Mouse (Mus musculus): Measurements from ENCODE around the gene Gm36028. TPM values are rescaled to one million over a fixed set of nuclear protein-coding genes. Genes with fewer than 3 reads are reported as not detected.

Gene Gm36028
- polyA plus RNA-seq (2014; fragmentation: Nextera tagmentation; extraction: Ambion mirVana) = not detected in 2 replicates

DNA sequence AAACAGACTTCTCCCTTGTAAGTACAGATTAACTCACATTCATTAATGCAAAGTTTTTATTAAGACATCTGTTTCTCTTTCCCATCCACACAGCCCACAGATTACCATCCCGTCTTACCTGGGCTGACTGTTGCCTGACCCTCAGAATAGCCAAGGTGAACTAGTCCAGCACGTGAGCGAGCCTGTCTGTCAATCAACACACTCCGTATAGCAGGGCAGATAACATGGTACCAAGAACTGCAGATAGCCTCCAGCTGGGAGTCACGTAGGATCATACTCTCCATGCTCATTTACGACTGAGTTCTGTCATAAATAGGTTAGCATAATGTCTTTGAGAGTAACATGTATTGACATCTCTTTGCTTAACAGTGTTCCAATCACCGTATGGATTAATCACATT lies at the start of gene Gm36028:
Gm36028 (minus strand) TSS at position 118 of the 400 bp plus-strand sequence.
- DNase-seq (ENCODE audit: low spot score) = peak; percentile 50
- Histone ChIP-seq H3K27me3 (replicated peaks; ENCODE audit: control insufficient read depth, insufficient read depth, low read length) (no peaks in the 10 kb centered on the region), H3K27ac (ENCODE audit: low read depth) (no peak within 1 kb of the TSS), H3K4me2 (ENCODE audit: low read length) (no peak within 1 kb of the TSS), H3K9me3 (ENCODE audit: control insufficient read depth, low read length) (no peaks in the 10 kb centered on the region), H3K9ac (ENCODE audit: low read length) (no peak within 1 kb of the TSS), H3K4me3 (ENCODE audit: low read depth, low read length) (no peak within 1 kb of the TSS), H3K4me1 (replicated peaks; ENCODE audit: control insufficient read depth, insufficient read depth, low read length) (no peaks in the 10 kb centered on the region), H3K36me3 (ENCODE audit: control insufficient read depth, insufficient read depth, low read length) (no peaks in the 10 kb centered on the region)
- 77% methylated on average over 7 of the region's 7 CpGs for WGBS
- no peak for ATAC-seq (replicated peaks; ENCODE audit: low FRiP score, low TSS enrichment, low read depth)

DNA sequence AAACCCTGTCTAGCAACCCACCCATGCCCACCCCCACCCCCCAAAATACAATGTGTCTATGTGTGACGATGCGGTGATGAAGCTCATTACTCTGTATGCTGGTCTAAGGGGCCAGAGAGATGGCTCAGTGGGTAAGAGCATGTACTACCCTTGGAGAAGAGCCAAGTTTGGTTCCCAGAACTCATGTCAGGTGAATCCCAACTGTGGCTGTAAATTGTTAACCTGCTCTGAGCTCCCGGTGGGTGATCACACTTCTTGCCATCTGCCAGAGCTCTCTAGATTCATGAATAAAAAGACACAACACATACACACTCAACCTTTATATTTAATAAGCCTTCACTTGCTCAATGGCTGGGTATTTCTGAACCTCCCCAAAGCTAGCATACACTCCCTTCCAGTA lies 45.5 kb upstream of the Gm36028 start:
- Histone ChIP-seq H3K27ac (ENCODE audit: low read depth) (no peak overlapping the region), H3K4me1 (replicated peaks; ENCODE audit: control insufficient read depth, insufficient read depth, low read length) (no peaks in the 10 kb centered on the region), H3K27me3 (replicated peaks; ENCODE audit: control insufficient read depth, insufficient read depth, low read length) (no peaks in the 10 kb centered on the region), H3K4me3 (ENCODE audit: low read depth, low read length) (no peak overlapping the region), H3K9me3 (ENCODE audit: control insufficient read depth, low read length) (no peaks in the 10 kb centered on the region), H3K36me3 (ENCODE audit: control insufficient read depth, insufficient read depth, low read length) (no peaks in the 10 kb centered on the region), H3K9ac (ENCODE audit: low read length) (no peak overlapping the region), H3K4me2 (ENCODE audit: low read length) (no peak overlapping the region)
- 99% methylated on average over 3 of the region's 3 CpGs for WGBS
- DNase-seq (ENCODE audit: low spot score) (no peak), ATAC-seq (replicated peaks; ENCODE audit: low FRiP score, low TSS enrichment, low read depth) (no peak)

DNA sequence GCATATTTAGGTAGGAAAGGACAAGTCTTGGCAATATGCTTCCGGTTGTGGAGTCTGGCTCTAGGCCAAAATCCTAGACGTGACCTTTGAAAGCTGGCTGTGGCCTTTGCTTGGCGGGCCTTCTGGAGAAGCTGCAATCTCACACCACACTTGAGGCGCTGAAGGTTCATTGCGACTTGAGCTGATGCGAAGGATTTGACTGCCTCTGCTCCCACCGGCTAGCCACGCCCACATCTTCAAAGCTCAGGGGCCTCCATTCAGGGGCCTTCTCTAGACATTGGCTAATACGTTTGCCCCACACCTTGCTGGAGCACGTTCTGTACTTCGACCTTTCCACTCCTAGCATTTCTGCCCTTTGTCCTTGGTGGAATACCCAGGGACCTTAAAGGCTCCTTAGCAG lies 40.4 kb upstream of the Gm36028 start:
- H3K9ac ChIP-seq (ENCODE audit: low read length) = no peak overlapping the region
- H3K36me3 ChIP-seq (ENCODE audit: control insufficient read depth, insufficient read depth, low read length) = no peaks in the 10 kb centered on the region
- no peaks in the 10 kb centered on the region for H3K27me3 ChIP-seq (replicated peaks; ENCODE audit: control insufficient read depth, insufficient read depth, low read length)
- H3K4me2 ChIP-seq (ENCODE audit: low read length) = no peak overlapping the region
- 38% methylated on average over 11 of the region's 11 CpGs for WGBS
- ATAC-seq (replicated peaks; ENCODE audit: low FRiP score, low TSS enrichment, low read depth) (peak; percentile 70; the same call in 1 of the 2 replicates), DNase-seq (ENCODE audit: low spot score) (no peak)
- H3K4me3 ChIP-seq (ENCODE audit: low read depth, low read length) = no peak overlapping the region
- no peaks in the 10 kb centered on the region for H3K4me1 ChIP-seq (replicated peaks; ENCODE audit: control insufficient read depth, insufficient read depth, low read length)
- no peak overlapping the region for H3K27ac ChIP-seq (ENCODE audit: low read depth)
- no peaks in the 10 kb centered on the region for H3K9me3 ChIP-seq (ENCODE audit: control insufficient read depth, low read length)

DNA sequence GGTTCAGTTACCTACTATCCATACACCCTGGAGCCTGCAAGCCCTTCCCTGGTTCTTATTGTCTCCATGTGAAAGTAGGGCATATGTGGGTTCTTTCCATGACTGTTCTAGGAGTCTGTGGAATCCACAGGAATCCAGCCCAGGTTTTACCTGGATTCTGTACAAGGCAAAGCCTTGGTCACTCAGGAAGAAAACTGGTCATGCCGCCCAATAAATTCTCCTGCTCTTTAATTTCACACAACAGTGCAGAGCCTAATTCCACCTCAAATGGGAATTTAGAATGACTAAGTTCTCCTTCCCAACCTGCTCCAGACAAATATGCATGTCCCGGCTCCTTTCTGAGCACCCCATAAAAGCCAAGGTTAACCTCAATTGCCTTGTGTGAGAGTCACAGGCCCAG lies 38.4 kb upstream of the Gm36028 start:
- no peaks in the 10 kb centered on the region for H3K9me3 ChIP-seq (ENCODE audit: control insufficient read depth, low read length)
- ATAC-seq (replicated peaks; ENCODE audit: low FRiP score, low TSS enrichment, low read depth) (no peak), DNase-seq (ENCODE audit: low spot score) (peak; percentile 49)
- no peak overlapping the region for H3K4me2 ChIP-seq (ENCODE audit: low read length)
- no peak overlapping the region for H3K9ac ChIP-seq (ENCODE audit: low read length)
- no peaks in the 10 kb centered on the region for H3K27me3 ChIP-seq (replicated peaks; ENCODE audit: control insufficient read depth, insufficient read depth, low read length)
- no peaks in the 10 kb centered on the region for H3K4me1 ChIP-seq (replicated peaks; ENCODE audit: control insufficient read depth, insufficient read depth, low read length)
- 35% methylated on average over 2 of the region's 2 CpGs for WGBS
- H3K36me3 ChIP-seq (ENCODE audit: control insufficient read depth, insufficient read depth, low read length) = no peaks in the 10 kb centered on the region
- no peak overlapping the region for H3K27ac ChIP-seq (ENCODE audit: low read depth)
- no peak overlapping the region for H3K4me3 ChIP-seq (ENCODE audit: low read depth, low read length)

DNA sequence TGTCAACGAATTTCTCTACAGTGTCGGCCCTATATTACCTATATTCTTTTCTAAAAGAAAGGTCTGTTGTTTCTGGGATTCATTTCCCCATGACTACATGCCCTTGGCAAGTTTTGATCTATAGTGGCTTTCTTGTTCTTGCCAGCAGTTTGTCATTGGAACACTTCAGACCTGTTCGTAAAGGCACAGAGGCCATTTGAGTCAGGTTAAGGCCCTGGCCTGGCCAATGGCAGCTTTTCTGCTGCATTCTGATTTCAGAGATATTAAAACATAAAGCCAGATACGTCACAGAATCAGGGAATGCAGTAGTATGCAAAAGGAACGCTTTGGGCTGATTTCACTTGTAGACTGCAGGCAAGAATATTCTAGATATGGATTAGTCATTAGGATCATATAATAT lies 37.8 kb upstream of the Gm36028 start:
- no peak for ATAC-seq (replicated peaks; ENCODE audit: low FRiP score, low TSS enrichment, low read depth)
- Histone ChIP-seq H3K4me3 (ENCODE audit: low read depth, low read length) (no peak overlapping the region), H3K4me2 (ENCODE audit: low read length) (no peak overlapping the region), H3K27ac (ENCODE audit: low read depth) (no peak overlapping the region), H3K36me3 (ENCODE audit: control insufficient read depth, insufficient read depth, low read length) (no peaks in the 10 kb centered on the region), H3K9me3 (ENCODE audit: control insufficient read depth, low read length) (no peaks in the 10 kb centered on the region), H3K4me1 (replicated peaks; ENCODE audit: control insufficient read depth, insufficient read depth, low read length) (no peaks in the 10 kb centered on the region), H3K27me3 (replicated peaks; ENCODE audit: control insufficient read depth, insufficient read depth, low read length) (no peaks in the 10 kb centered on the region), H3K9ac (ENCODE audit: low read length) (no peak overlapping the region)
- DNase-seq (ENCODE audit: low spot score) = peak; percentile 29
- WGBS = 83% methylated on average over 5 of the region's 5 CpGs

DNA sequence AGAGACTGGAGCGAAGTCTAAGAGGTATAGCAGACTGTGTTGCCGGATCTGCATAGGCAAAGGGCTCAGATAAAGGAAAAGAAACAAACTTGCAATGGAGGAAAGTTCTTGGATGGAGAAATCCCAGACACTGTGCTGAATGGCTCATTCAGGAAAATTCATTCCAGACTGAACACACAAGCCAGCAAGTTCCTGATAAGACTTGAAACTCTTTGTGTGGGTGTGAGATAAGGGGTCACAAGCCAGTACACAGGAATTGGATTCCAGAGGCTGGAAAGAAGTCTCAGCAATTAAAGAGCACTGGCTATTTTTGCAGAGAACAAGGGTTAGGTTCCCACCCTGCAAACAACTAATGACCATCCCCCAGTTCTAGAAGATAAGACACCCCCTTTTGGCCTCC lies 33.0 kb upstream of the Gm36028 start:
- Histone ChIP-seq H3K27me3 (replicated peaks; ENCODE audit: control insufficient read depth, insufficient read depth, low read length) (no peaks in the 10 kb centered on the region), H3K4me2 (ENCODE audit: low read length) (no peak overlapping the region), H3K9me3 (ENCODE audit: control insufficient read depth, low read length) (no peaks in the 10 kb centered on the region), H3K36me3 (ENCODE audit: control insufficient read depth, insufficient read depth, low read length) (no peaks in the 10 kb centered on the region), H3K9ac (ENCODE audit: low read length) (no peak overlapping the region), H3K4me1 (replicated peaks; ENCODE audit: control insufficient read depth, insufficient read depth, low read length) (no peaks in the 10 kb centered on the region; the same call in 1 of the 2 replicates), H3K4me3 (ENCODE audit: low read depth, low read length) (no peak overlapping the region), H3K27ac (ENCODE audit: low read depth) (no peak overlapping the region)
- ATAC-seq (replicated peaks; ENCODE audit: low FRiP score, low TSS enrichment, low read depth) = no peak; the same call in 1 of the 2 replicates
- DNase-seq (ENCODE audit: low spot score) = peak; percentile 27
- WGBS = 78% methylated on average over 2 of the region's 2 CpGs

DNA sequence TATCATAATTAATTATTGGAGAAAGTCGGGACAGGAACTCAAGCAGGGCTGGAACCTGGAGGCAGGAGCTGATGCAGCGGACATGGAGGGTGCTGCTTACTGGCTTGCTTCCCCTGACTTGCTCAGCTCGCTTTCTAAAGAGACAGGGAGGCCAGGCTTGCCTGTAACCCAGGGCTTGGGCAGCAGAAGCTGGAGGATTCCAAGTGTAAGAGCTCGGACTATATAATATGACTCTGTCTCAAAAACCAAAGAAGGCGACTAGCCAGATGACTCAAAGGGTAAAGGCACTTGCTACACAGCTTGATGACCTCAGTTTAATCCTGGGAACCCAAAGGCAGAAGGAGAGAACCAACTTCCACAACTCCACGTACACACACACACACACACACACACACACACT lies 32.4 kb upstream of the Gm36028 start:
- 61% methylated on average over 6 of the region's 6 CpGs for WGBS
- ATAC-seq (replicated peaks; ENCODE audit: low FRiP score, low TSS enrichment, low read depth) (no peak), DNase-seq (ENCODE audit: low spot score) (no peak)
- Histone ChIP-seq H3K4me1 (replicated peaks; ENCODE audit: control insufficient read depth, insufficient read depth, low read length) (no peaks in the 10 kb centered on the region; the same call in 1 of the 2 replicates), H3K27me3 (replicated peaks; ENCODE audit: control insufficient read depth, insufficient read depth, low read length) (no peaks in the 10 kb centered on the region), H3K9ac (ENCODE audit: low read length) (no peak overlapping the region), H3K36me3 (ENCODE audit: control insufficient read depth, insufficient read depth, low read length) (no peaks in the 10 kb centered on the region), H3K4me2 (ENCODE audit: low read length) (no peak overlapping the region), H3K4me3 (ENCODE audit: low read depth, low read length) (no peak overlapping the region), H3K27ac (ENCODE audit: low read depth) (no peak overlapping the region), H3K9me3 (ENCODE audit: control insufficient read depth, low read length) (no peaks in the 10 kb centered on the region)

DNA sequence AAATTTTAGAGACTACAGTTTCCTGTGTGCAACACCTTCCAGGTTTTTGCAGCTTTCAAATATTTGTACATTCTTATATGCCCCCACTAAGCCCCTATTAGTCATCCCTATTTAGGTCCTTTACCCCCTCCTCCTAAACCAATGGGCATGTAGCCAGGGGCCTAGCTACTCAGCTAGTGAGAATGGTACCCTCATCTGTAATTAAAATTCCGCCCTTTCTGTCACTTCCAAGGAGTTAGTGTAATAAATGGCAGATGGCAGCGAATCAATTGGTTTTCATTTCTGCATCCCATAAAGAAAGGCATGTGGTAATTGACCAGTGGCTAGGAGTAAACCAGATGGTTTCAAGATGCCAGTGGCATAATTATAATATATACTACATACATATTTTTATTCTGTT lies 31.7 kb upstream of the Gm36028 start:
- Histone ChIP-seq H3K4me2 (ENCODE audit: low read length) (no peak overlapping the region), H3K4me1 (replicated peaks; ENCODE audit: control insufficient read depth, insufficient read depth, low read length) (no peaks in the 10 kb centered on the region; the same call in 1 of the 2 replicates), H3K9me3 (ENCODE audit: control insufficient read depth, low read length) (no peaks in the 10 kb centered on the region), H3K9ac (ENCODE audit: low read length) (no peak overlapping the region), H3K27me3 (replicated peaks; ENCODE audit: control insufficient read depth, insufficient read depth, low read length) (no peaks in the 10 kb centered on the region), H3K4me3 (ENCODE audit: low read depth, low read length) (no peak overlapping the region), H3K27ac (ENCODE audit: low read depth) (no peak overlapping the region), H3K36me3 (ENCODE audit: control insufficient read depth, insufficient read depth, low read length) (no peaks in the 10 kb centered on the region)
- WGBS = 71% methylated on average over 2 of the region's 2 CpGs
- ATAC-seq (replicated peaks; ENCODE audit: low FRiP score, low TSS enrichment, low read depth) (no peak), DNase-seq (ENCODE audit: low spot score) (no peak)

DNA sequence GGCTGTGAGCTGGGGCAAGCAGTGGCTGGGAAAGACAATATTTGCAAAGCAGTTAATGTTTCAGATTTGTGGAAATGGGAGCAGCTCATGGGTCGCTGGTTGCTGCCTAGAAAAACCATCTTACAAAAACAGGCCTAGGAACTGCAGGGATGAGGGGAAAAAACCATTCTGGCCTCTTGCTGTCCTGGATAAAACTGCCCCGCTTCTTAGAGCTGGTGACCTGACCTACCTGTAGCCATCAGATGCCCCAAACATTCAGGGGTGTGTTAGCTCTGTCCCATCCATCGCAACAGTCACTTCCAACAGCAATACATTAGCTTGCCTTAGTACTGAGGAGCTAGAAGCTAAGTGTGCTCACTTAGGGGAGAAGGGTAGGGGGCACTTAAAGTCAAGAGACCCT lies 28.0 kb upstream of the Gm36028 start:
- ATAC-seq (replicated peaks; ENCODE audit: low FRiP score, low TSS enrichment, low read depth) (no peak), DNase-seq (ENCODE audit: low spot score) (no peak)
- Histone ChIP-seq H3K27me3 (replicated peaks; ENCODE audit: control insufficient read depth, insufficient read depth, low read length) (no peaks in the 10 kb centered on the region), H3K36me3 (ENCODE audit: control insufficient read depth, insufficient read depth, low read length) (no peaks in the 10 kb centered on the region; the same call in 1 of the 2 replicates), H3K9me3 (ENCODE audit: control insufficient read depth, low read length) (no peaks in the 10 kb centered on the region), H3K9ac (ENCODE audit: low read length) (no peak overlapping the region), H3K27ac (ENCODE audit: low read depth) (no peak overlapping the region), H3K4me3 (ENCODE audit: low read depth, low read length) (no peak overlapping the region), H3K4me2 (ENCODE audit: low read length) (no peak overlapping the region), H3K4me1 (replicated peaks; ENCODE audit: control insufficient read depth, insufficient read depth, low read length) (no peaks in the 10 kb centered on the region; the same call in 1 of the 2 replicates)
- 81% methylated on average over 3 of the region's 3 CpGs for WGBS
